Mouse (Mus musculus) testis, postnatal 10 days (tissue): ENCODE measurements around the gene Pcdh7.
"Not testable (repeated sequence)": the region's sequence is repeated elsewhere in the genome, so short reads cannot be mapped to it uniquely, and the experiment has no call there.

ENCODE experiments used
- DNase-seq: peaks from one replicate; pipeline ENCODE4 v3.0.0; 2021; ENCODE audit warnings: low spot score

The Pcdh7 gene

GRCm38 (mm10) chr5:58118930-58119611, 401.3 kb downstream of the Pcdh7 start:
- no peak for DNase-seq

- DNase-seq, result no peak
Measured at GRCm38 (mm10) chr5:58143897-58144296, 426.1 kb downstream of the Pcdh7 start.

GRCm38 (mm10) chr5:58153966-58154365, 436.2 kb downstream of the Pcdh7 start:
- DNase-seq, result no peak

GRCm38 (mm10) chr5:58172218-58172617, 454.5 kb downstream of the Pcdh7 start:
- no peak for DNase-seq

GRCm38 (mm10) chr5:58174335-58174734, 456.6 kb downstream of the Pcdh7 start:
- DNase-seq, result not testable (repeated sequence)

GRCm38 (mm10) chr5:58175532-58175931, 457.8 kb downstream of the Pcdh7 start:
- DNase-seq, result no peak
